Mouse (Mus musculus) limb, embryonic 14.5 days (tissue): Measurements from ENCODE around the gene Micu1. TPM values are rescaled to one million over a fixed set of nuclear protein-coding genes. Genes with fewer than 3 reads are reported as not detected.

Source experiments
- ATAC-seq: fragments of 200-750 bp; cut with Nextera tagmentation; 2 replicates; pipeline ENCODE4 v1.8.0; 2017; ENCODE audit warnings: low read depth, moderate number of reproducible peaks, moderate TSS enrichment; ENCODE audit not compliant: low FRiP score
- DNase-seq: peaks from one replicate; pipeline ENCODE4 v3.0.0-alpha.2; 2015; ENCODE audit warnings: low spot score
- H3K27ac ChIP-seq: fragments of 300-500 bp; sonication (generic); replicated peaks from 2 replicates; pipeline ENCODE4 v1.5.1; 2014; ENCODE audit warnings: low read depth, mild to moderate bottlenecking, low read length, moderate library complexity, mixed read lengths
- H3K27me3 ChIP-seq: fragments of 300-500 bp; sonication (generic); 2 replicates; pipeline ENCODE4 v1.6.1; 2014; ENCODE audit warnings: low read length, mixed read lengths; ENCODE audit not compliant: control insufficient read depth, insufficient read depth
- H3K36me3 ChIP-seq: fragments of 300-500 bp; sonication (generic); 2 replicates; pipeline ENCODE4 v1.6.1; 2014; ENCODE audit warnings: mild to moderate bottlenecking, low read length, moderate library complexity, mixed read lengths; ENCODE audit not compliant: control insufficient read depth, insufficient read depth
- H3K4me1 ChIP-seq: fragments of 300-500 bp; sonication (generic); 2 replicates; pipeline ENCODE4 v1.6.1; 2014; ENCODE audit warnings: antibody characterized with exemption, low read length, mixed read lengths; ENCODE audit not compliant: control insufficient read depth, insufficient read depth
- H3K4me2 ChIP-seq: fragments of 300-500 bp; sonication (generic); replicated peaks from 2 replicates; pipeline ENCODE4 v1.6.1; 2014; ENCODE audit warnings: low read depth, mild to moderate bottlenecking, low read length, moderate library complexity; ENCODE audit not compliant: severe bottlenecking
- H3K4me3 ChIP-seq: fragments of 300-500 bp; sonication (generic); replicated peaks from 2 replicates; pipeline ENCODE4 v1.5.1; 2014; ENCODE audit warnings: low read length
- H3K9ac ChIP-seq: fragments of 300-500 bp; sonication (generic); 2 replicates; pipeline ENCODE4 v1.6.1; 2014; ENCODE audit warnings: mild to moderate bottlenecking, low read depth, low read length, moderate library complexity; ENCODE audit not compliant: severe bottlenecking
- H3K9me3 ChIP-seq: fragments of 300-500 bp; sonication (generic); 2 replicates; pipeline ENCODE4 v1.6.1; 2016; ENCODE audit warnings: low read length; ENCODE audit not compliant: control insufficient read depth
- POLR2A ChIP-seq: fragments of 200-500 bp; IDR thresholded peaks from 2 replicates; pipeline ENCODE4 v1.8.0; 2012; ENCODE audit warnings: inconsistent platforms, mild to moderate bottlenecking, moderate library complexity, borderline replicate concordance; ENCODE audit not compliant: insufficient read depth, insufficient read length; ENCODE audit errors: extremely low read depth
- WGBS: fragments of 180-500 bp; shearing (Covaris S2); extraction: QIAGEN DNeasy Blood & Tissue Kit; methylation state at CpG from one replicate; pipeline ENCODE4 v1.1.7; 2014; 5-methylcytosine and 5-hydroxymethylcytosine counted together
- polyA plus RNA-seq, 2 experiments: library from polyadenylated mRNA; depleted of rRNA in 1 of 2; stranded (reverse) in 1 of 2; unstranded in 1 of 2; fragments of >200 nt; fragmentation: Nextera tagmentation in 1 of 2; extraction: Ambion mirVana in 1 of 2; gene quantifications; 2 replicates each; pipeline versions ENCODE4 v1.2.1 to v1.2.3; 2012 to 2014

The Micu1 gene
- polyA plus RNA-seq, 2 experiments = 81.9 to 93.7 TPM

- Histone ChIP-seq H3K9ac (0 out of 2 replicates have a peak overlapping the region, but pooled peaks have one; percentile 91), H3K36me3 (no peaks in the 10 kb centered on the region), H3K27me3 (no peaks in the 10 kb centered on the region), H3K27ac (no peak overlapping the region), H3K4me3 (peak overlapping the region; percentile 66), H3K4me1 (peaks cover 11% of the 10 kb centered on the region; the same call in 1 of the 2 replicates), H3K9me3 (no peaks in the 10 kb centered on the region), H3K4me2 (peak overlapping the region; percentile 69)
- peak; percentile 35 for DNase-seq
- no peak for TF ChIP-seq POLR2A
- ATAC-seq = no peak
- 13% methylated on average over 5 of the region's 5 CpGs for WGBS
Measured at GRCm38 (mm10) chr10:59878823-59879222, 176.5 kb downstream of the Micu1 start.

- Histone ChIP-seq H3K4me3 (peak within 1 kb of the TSS; percentile 66), H3K4me1 (peaks cover 11% of the 10 kb centered on the region; the same call in 1 of the 2 replicates), H3K9me3 (no peaks in the 10 kb centered on the region), H3K9ac (peak within 1 kb of the TSS; percentile 91), H3K27ac (peak within 1 kb of the TSS; percentile 98), H3K27me3 (no peaks in the 10 kb centered on the region), H3K4me2 (peak within 1 kb of the TSS; percentile 69), H3K36me3 (0 out of 2 replicates have a peak, but pooled peaks cover 3% of the 10 kb centered on the region)
- DNase-seq = peak; percentile 97
- peak; percentile 41; the same call in 1 of the 2 replicates for TF ChIP-seq POLR2A
- under 1% methylated on average over 73 of the region's 80 CpGs for WGBS
- peak; percentile 95 for ATAC-seq
Measured at GRCm38 (mm10) chr10:59879255-59880028, 177.2 kb downstream of the Micu1 start, which contains the start of gene Dnajb12. Gene Dnajb12 (plus strand): TSS chr10:59879556.

GRCm38 (mm10) chr10:59880029-59880386 lies 177.7 kb downstream of the Micu1 start:
- Histone ChIP-seq H3K36me3 (0 out of 2 replicates have a peak, but pooled peaks cover 8% of the 10 kb centered on the region), H3K9me3 (no peaks in the 10 kb centered on the region), H3K27ac (peak overlapping the region; percentile 98), H3K9ac (peak overlapping the region; percentile 91), H3K27me3 (no peaks in the 10 kb centered on the region), H3K4me2 (peak overlapping the region; percentile 69), H3K4me1 (peaks cover 11% of the 10 kb centered on the region; the same call in 1 of the 2 replicates), H3K4me3 (peak overlapping the region; percentile 66)
- no peak for TF ChIP-seq POLR2A
- DNase-seq (peak; percentile 77), ATAC-seq (peak; percentile 62)
- 0% methylated on average over 13 of the region's 13 CpGs for WGBS

- no peak for ATAC-seq
- DNase-seq = no peak
- H3K27ac ChIP-seq = no peak overlapping the region
- no peaks in the 10 kb centered on the region for H3K27me3 ChIP-seq
- peaks cover 11% of the 10 kb centered on the region; the same call in 1 of the 2 replicates for H3K4me1 ChIP-seq
- 86% methylated on average over 7 of the region's 7 CpGs for WGBS
- TF ChIP-seq POLR2A = no peak
- peak overlapping the region; percentile 69 for H3K4me2 ChIP-seq
- H3K4me3 ChIP-seq = peak overlapping the region; percentile 66
- no peaks in the 10 kb centered on the region for H3K9me3 ChIP-seq
- no peak overlapping the region; the same call in 1 of the 2 replicates for H3K9ac ChIP-seq
- H3K36me3 ChIP-seq = 0 out of 2 replicates have a peak, but pooled peaks cover 8% of the 10 kb centered on the region
Measured at GRCm38 (mm10) chr10:59880837-59881236, 178.6 kb downstream of the Micu1 start.

GRCm38 (mm10) chr10:59884327-59885173 lies 182.3 kb downstream of the Micu1 start:
- no peak overlapping the region for H3K9ac ChIP-seq
- H3K27me3 ChIP-seq = no peaks in the 10 kb centered on the region
- no peak overlapping the region for H3K4me3 ChIP-seq
- TF ChIP-seq POLR2A = no peak
- 87% methylated on average over 10 of the region's 10 CpGs for WGBS
- no peaks in the 10 kb centered on the region for H3K9me3 ChIP-seq
- H3K4me2 ChIP-seq = no peak overlapping the region
- DNase-seq (no peak), ATAC-seq (no peak)
- H3K36me3 ChIP-seq = peaks cover 8% of the 10 kb centered on the region; the same call in 1 of the 2 replicates
- no peak overlapping the region for H3K27ac ChIP-seq
- peaks cover 7% of the 10 kb centered on the region; the same call in 1 of the 2 replicates for H3K4me1 ChIP-seq
